Mouse (Mus musculus): ENCODE results near the gene Ifnar2. TPM values are rescaled to one million over a fixed set of nuclear protein-coding genes. Genes with fewer than 3 reads are reported as not detected.

Gene Ifnar2
- polyA plus RNA-seq, 1 experiment from 2014 or later: 33.2 TPM

GRCm38 (mm10) chr16:91442446-91442845 lies 69.9 kb downstream of the Ifnar2 start:
- Histone ChIP-seq H3K27ac (no peak overlapping the region), H3K9me3 (no peaks in the 10 kb centered on the region), H3K9ac (no peak overlapping the region), H3K4me1 (replicated peaks) (no peaks in the 10 kb centered on the region), H3K4me2 (no peak overlapping the region), H3K4me3 (no peak overlapping the region), H3K27me3 (no peaks in the 10 kb centered on the region), H3K36me3 (no peaks in the 10 kb centered on the region)
- ATAC-seq (ENCODE audit: low FRiP score): no peak
- WGBS: 69% methylated on average over 4 of the region's 4 CpGs

DNA sequence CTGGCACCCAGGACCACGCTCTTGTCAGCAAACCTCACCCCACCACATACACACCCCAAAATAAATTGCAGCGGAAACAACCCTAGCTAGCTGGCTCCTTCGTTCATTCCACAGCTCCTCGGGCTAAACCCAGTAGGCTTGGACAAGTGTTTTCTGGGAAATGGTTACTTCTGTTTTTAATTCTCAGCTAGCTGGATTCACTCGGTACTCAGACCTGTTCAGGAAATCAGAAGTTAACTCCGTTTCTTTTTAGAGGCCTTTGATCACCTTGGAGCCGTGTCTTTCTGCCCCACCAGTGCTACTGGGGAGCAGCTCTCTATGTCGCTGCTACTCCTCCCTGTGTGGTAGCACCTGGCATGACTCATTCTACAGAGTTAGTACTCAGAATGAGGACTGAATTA lies 70.6 kb downstream of the Ifnar2 start:
- no peaks in the 10 kb centered on the region for H3K36me3 ChIP-seq
- ATAC-seq (ENCODE audit: low FRiP score): no peak
- H3K4me2 ChIP-seq: no peak overlapping the region
- no peaks in the 10 kb centered on the region for H3K9me3 ChIP-seq
- H3K27me3 ChIP-seq: no peaks in the 10 kb centered on the region
- 87% methylated on average over 8 of the region's 8 CpGs for WGBS
- H3K4me3 ChIP-seq: no peak overlapping the region
- no peak overlapping the region for H3K27ac ChIP-seq
- no peak overlapping the region for H3K9ac ChIP-seq
- H3K4me1 ChIP-seq (replicated peaks): no peaks in the 10 kb centered on the region

DNA sequence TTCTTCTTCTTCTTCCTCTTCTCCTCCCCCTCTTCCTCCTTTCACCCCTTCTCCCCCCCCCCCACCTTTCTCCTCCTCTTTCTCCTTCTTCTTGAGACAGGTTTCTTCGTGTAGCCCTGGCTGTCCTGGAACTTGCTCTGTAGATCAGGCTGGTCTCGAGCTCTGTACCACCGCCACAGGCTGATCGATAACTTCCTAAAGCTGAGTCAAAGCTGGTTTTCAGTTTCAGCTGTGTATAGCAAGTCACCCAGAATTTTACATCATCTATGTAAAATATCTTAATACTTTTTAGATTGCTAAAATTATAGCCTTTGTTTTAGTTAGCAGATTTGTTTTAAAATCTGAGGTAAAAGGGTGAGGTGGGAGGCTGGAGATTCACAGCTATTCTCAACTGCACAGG lies 72.3 kb downstream of the Ifnar2 start:
- no peak overlapping the region for H3K9ac ChIP-seq
- H3K27ac ChIP-seq: no peak overlapping the region
- no peak overlapping the region for H3K4me3 ChIP-seq
- H3K9me3 ChIP-seq: no peaks in the 10 kb centered on the region
- H3K4me2 ChIP-seq: no peak overlapping the region
- no peak for ATAC-seq (ENCODE audit: low FRiP score)
- H3K27me3 ChIP-seq: no peaks in the 10 kb centered on the region
- H3K36me3 ChIP-seq: no peaks in the 10 kb centered on the region
- H3K4me1 ChIP-seq (replicated peaks): no peaks in the 10 kb centered on the region
- 90% methylated on average over 4 of the region's 4 CpGs for WGBS

DNA sequence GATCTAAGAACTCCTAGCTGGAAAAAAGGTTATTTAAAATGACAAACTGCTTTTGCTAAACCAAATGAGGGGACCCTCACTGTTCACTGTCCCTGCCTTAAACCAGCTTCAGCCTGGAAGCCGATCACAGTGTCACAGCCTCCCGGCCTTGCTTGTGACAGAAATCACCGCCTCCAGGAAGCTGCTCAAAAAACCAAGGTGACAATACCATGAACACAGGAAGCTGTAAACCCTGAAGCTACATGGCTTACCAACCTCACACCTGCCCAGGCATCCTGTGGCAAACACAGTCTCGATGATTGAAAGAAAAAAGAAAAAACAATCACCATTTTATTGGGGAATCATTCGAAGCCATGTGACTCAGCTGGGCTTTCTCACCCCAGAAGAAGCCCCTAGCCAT lies 73.0 kb downstream of the Ifnar2 start:
- ATAC-seq (ENCODE audit: low FRiP score): no peak
- H3K27me3 ChIP-seq: no peaks in the 10 kb centered on the region
- H3K9ac ChIP-seq: no peak overlapping the region
- no peaks in the 10 kb centered on the region for H3K9me3 ChIP-seq
- 82% methylated on average over 5 of the region's 5 CpGs for WGBS
- no peak overlapping the region for H3K4me2 ChIP-seq
- H3K4me1 ChIP-seq (replicated peaks): no peaks in the 10 kb centered on the region
- no peak overlapping the region for H3K27ac ChIP-seq
- no peak overlapping the region for H3K4me3 ChIP-seq
- no peaks in the 10 kb centered on the region for H3K36me3 ChIP-seq

GRCm38 (mm10) chr16:91446778-91447511 lies 74.4 kb downstream of the Ifnar2 start:
- no peaks in the 10 kb centered on the region for H3K4me1 ChIP-seq (replicated peaks)
- no peaks in the 10 kb centered on the region for H3K36me3 ChIP-seq
- H3K27ac ChIP-seq: no peak overlapping the region
- H3K9ac ChIP-seq: no peak overlapping the region
- H3K4me3 ChIP-seq: no peak overlapping the region
- H3K9me3 ChIP-seq: no peaks in the 10 kb centered on the region
- no peak for ATAC-seq (ENCODE audit: low FRiP score)
- H3K27me3 ChIP-seq: no peaks in the 10 kb centered on the region
- no peak overlapping the region for H3K4me2 ChIP-seq
- 74% methylated on average over 8 of the region's 8 CpGs for WGBS

DNA sequence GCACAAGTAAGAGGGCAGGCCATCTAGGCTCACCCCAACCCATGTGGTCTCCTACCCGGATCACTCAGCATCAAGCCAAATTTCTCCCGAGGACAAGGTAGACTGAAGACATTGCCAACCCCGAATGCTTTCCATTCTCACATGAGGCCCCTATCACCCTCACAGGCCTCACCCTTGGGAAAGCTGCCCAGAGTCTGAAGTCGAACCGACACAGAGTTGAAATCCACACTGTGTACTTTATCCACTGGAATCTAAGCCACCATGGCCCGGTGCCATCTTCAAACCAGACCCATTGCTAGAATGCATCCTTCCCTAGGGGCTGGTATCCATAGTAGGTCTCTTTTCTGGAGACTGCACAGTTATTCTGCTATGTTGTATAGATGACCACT lies 74.9 kb downstream of the Ifnar2 start:
- H3K4me3 ChIP-seq: no peak overlapping the region
- WGBS: 90% methylated on average over 6 of the region's 6 CpGs
- H3K27me3 ChIP-seq: no peaks in the 10 kb centered on the region
- no peak overlapping the region for H3K27ac ChIP-seq
- no peaks in the 10 kb centered on the region for H3K36me3 ChIP-seq
- no peak overlapping the region for H3K9ac ChIP-seq
- no peaks in the 10 kb centered on the region for H3K9me3 ChIP-seq
- no peak for ATAC-seq (ENCODE audit: low FRiP score)
- no peaks in the 10 kb centered on the region for H3K4me1 ChIP-seq (replicated peaks)
- no peak overlapping the region for H3K4me2 ChIP-seq

- Histone ChIP-seq H3K4me1 (replicated peaks) (no peaks in the 10 kb centered on the region), H3K9me3 (no peaks in the 10 kb centered on the region), H3K9ac (no peak overlapping the region), H3K4me2 (no peak overlapping the region), H3K27me3 (no peaks in the 10 kb centered on the region), H3K36me3 (no peaks in the 10 kb centered on the region), H3K4me3 (no peak overlapping the region), H3K27ac (no peak overlapping the region)
- 97% methylated on average over 5 of the region's 5 CpGs for WGBS
- no peak for ATAC-seq (ENCODE audit: low FRiP score)
Measured at GRCm38 (mm10) chr16:91448088-91448487, 75.5 kb downstream of the Ifnar2 start.

DNA sequence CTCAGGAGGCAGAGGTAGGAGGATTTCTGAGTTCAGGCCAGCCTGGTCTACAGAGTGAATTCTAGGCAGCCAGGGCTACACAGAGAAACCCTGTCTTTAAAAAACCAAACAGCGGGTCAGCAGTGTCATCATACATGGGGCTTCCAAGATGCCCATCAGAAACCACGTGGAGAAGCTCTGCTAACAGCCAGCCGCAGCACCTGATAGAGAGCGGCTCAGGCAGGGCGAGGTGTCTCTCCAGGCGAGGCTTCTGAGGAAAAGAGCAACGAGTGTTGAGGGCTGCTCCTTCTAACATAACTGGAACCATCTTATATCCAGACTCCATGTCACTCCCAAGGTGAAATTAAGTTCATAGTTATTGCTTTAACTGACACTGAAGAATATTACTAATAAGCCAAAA lies 76.3 kb downstream of the Ifnar2 start:
- H3K4me3 ChIP-seq: no peak overlapping the region
- H3K27me3 ChIP-seq: no peaks in the 10 kb centered on the region
- H3K4me2 ChIP-seq: no peak overlapping the region
- H3K4me1 ChIP-seq (replicated peaks): no peaks in the 10 kb centered on the region
- no peaks in the 10 kb centered on the region for H3K36me3 ChIP-seq
- no peak for ATAC-seq (ENCODE audit: low FRiP score)
- 84% methylated on average over 7 of the region's 7 CpGs for WGBS
- no peak overlapping the region for H3K9ac ChIP-seq
- H3K9me3 ChIP-seq: no peaks in the 10 kb centered on the region
- no peak overlapping the region for H3K27ac ChIP-seq

- ATAC-seq (ENCODE audit: low FRiP score): no peak
- Histone ChIP-seq H3K9me3 (no peaks in the 10 kb centered on the region), H3K9ac (no peak overlapping the region), H3K36me3 (no peaks in the 10 kb centered on the region), H3K4me3 (no peak overlapping the region), H3K27me3 (no peaks in the 10 kb centered on the region), H3K4me1 (replicated peaks) (no peaks in the 10 kb centered on the region), H3K4me2 (no peak overlapping the region), H3K27ac (no peak overlapping the region)
- WGBS: 86% methylated on average over 12 of the region's 12 CpGs
Measured at GRCm38 (mm10) chr16:91450137-91451064, 77.8 kb downstream of the Ifnar2 start.

GRCm38 (mm10) chr16:91451949-91452348 lies 79.4 kb downstream of the Ifnar2 start:
- no peak for ATAC-seq (ENCODE audit: low FRiP score)
- WGBS: 83% methylated on average over 2 of the region's 2 CpGs

GRCm38 (mm10) chr16:91452363-91452896 lies 79.8 kb downstream of the Ifnar2 start:
- Histone ChIP-seq H3K4me1 (replicated peaks) (no peaks in the 10 kb centered on the region), H3K27ac (no peak overlapping the region), H3K27me3 (no peaks in the 10 kb centered on the region), H3K4me2 (no peak overlapping the region), H3K9me3 (no peaks in the 10 kb centered on the region), H3K9ac (no peak overlapping the region), H3K36me3 (no peaks in the 10 kb centered on the region), H3K4me3 (no peak overlapping the region)
- WGBS: 70% methylated on average over 6 of the region's 6 CpGs
- no peak for ATAC-seq (ENCODE audit: low FRiP score)

More at GRCm38 (mm10) chr16:91451949-91452348, 79.4 kb downstream of the Ifnar2 start:
- no peak overlapping the region for H3K9ac ChIP-seq
- H3K9me3 ChIP-seq: no peaks in the 10 kb centered on the region
- H3K27ac ChIP-seq: no peak overlapping the region
- no peak overlapping the region for H3K4me2 ChIP-seq
- H3K4me3 ChIP-seq: no peak overlapping the region
- no peaks in the 10 kb centered on the region for H3K36me3 ChIP-seq
- H3K27me3 ChIP-seq: no peaks in the 10 kb centered on the region
- no peaks in the 10 kb centered on the region for H3K4me1 ChIP-seq (replicated peaks)

All from hindbrain, embryonic 13.5 days (tissue).